Mouse (Mus musculus): ENCODE data around the gene Mdn1. TPM values are rescaled to one million over a fixed set of nuclear protein-coding genes. Genes with fewer than 3 reads are reported as not detected.

Mdn1 gene
- polyA plus RNA-seq, 1 experiment from 2014 or later = 15.3 TPM

- in situ Hi-C loops (cut with MboI; ENCODE audit: low pct_unique_long_range_greater_than_20kb) = loop anchor here (10.0 kb wide), 2 partner anchors 235 to 345 kb away; no protein-coding TSS in a partner anchor
- DNase-seq (ENCODE audit: low read depth, low spot score) (no peak), ATAC-seq (no peak)
- no peak for TF ChIP-seq CTCF (IDR thresholded peaks at IDR 0.05)
- ChIA-PET CTCF (no interaction called here), POLR2A (no interaction called here)
- H3K27me3 ChIP-seq = no peaks in the 10 kb centered on the region
Measured at GRCm38 (mm10) chr4:32779996-32780395, 123.1 kb downstream of the Mdn1 start.

DNA sequence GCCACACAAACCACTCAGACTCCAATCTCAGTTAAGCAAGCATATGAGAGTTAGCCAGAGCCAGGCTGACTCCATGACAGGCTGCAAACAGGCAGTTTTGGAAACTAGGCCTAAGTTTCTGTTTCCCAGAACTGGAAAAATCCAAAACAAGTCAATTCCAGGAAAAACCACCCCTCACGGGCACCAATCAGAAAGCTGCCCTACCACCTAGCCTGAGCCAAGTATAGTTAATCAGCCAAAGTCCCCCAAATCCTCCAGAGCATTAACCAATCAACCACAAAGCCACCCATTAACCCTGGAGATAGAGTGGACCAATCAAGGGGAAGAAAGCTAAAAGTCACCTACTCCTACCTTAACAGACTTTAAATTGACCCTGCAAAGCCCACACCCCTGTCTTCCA is 130.2 kb downstream of the Mdn1 start:
- CTCF ChIA-PET = no interaction called here
- POLR2A ChIA-PET = no interaction called here
- TF ChIP-seq CTCF (IDR thresholded peaks at IDR 0.05) = no peak

DNA sequence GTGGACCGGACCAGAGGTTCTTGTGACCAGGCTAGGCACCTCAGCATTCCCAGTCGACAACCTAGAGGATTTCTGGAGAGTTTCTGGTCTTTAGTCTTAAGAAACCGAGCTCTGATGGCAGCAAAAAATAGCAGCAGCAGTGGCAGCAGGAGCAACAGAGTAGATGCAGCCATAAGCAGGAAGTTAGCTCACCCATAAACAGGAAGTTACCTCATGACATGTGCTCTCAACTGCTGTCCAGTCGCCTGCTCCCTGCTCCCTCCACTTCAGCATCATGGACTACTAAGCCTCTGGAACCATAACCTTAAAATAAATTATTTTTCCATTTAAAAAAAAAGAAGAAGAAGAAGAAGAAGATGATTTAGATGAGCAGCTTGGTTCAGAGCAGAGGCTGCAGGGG is 132.1 kb downstream of the Mdn1 start:
- ChIA-PET POLR2A (no interaction called here), CTCF (interaction anchor here (0.6 to 0.7 kb wide), 2 partner anchors 10 to 23 kb away, joined by 3 read pairs; no protein-coding TSS in a partner anchor)
- in situ Hi-C loops (cut with MboI; ENCODE audit: low pct_unique_long_range_greater_than_20kb) = no loop called here
- ATAC-seq = no peak
- DNase-seq (ENCODE audit: low read depth, low spot score) = no peak
- no peaks in the 10 kb centered on the region for H3K27me3 ChIP-seq
- TF ChIP-seq CTCF (IDR thresholded peaks at IDR 0.05) = no peak

More for the DNA sequence above, 130.2 kb downstream of the Mdn1 start:
- in situ Hi-C loops (cut with MboI; ENCODE audit: low pct_unique_long_range_greater_than_20kb) = no loop called here
- DNase-seq (ENCODE audit: low read depth, low spot score) (no peak), ATAC-seq (no peak)
- H3K27me3 ChIP-seq = no peaks in the 10 kb centered on the region

DNA sequence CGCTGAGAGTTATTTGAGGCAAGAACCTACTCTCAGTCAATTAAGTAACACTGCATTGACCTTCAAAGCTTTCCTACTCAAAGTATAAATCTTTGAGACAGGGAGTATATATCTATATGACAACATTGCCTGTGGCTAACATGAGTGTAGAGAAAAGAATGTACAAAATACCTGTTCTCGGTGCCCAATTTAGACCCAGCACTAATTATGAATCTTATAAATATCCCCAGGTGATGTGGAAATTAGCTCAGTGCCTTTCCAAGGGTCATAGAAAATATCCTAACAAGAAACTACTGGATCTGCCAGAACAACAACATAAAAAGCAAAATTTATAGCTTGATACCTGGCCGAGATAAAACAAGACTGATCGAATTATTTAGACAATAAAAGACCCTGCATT is 142.1 kb downstream of the Mdn1 start:
- DNase-seq (ENCODE audit: low read depth, low spot score) (no peak), ATAC-seq (no peak)
- ChIA-PET CTCF (interaction anchor here (1.6 kb wide), 1 partner anchor 10 kb away, joined by 3 read pairs; no protein-coding TSS in a partner anchor), POLR2A (no interaction called here)
- no peaks in the 10 kb centered on the region for H3K27me3 ChIP-seq
- in situ Hi-C loops (cut with MboI; ENCODE audit: low pct_unique_long_range_greater_than_20kb) = no loop called here
- TF ChIP-seq CTCF (IDR thresholded peaks at IDR 0.05) = no peak

DNA sequence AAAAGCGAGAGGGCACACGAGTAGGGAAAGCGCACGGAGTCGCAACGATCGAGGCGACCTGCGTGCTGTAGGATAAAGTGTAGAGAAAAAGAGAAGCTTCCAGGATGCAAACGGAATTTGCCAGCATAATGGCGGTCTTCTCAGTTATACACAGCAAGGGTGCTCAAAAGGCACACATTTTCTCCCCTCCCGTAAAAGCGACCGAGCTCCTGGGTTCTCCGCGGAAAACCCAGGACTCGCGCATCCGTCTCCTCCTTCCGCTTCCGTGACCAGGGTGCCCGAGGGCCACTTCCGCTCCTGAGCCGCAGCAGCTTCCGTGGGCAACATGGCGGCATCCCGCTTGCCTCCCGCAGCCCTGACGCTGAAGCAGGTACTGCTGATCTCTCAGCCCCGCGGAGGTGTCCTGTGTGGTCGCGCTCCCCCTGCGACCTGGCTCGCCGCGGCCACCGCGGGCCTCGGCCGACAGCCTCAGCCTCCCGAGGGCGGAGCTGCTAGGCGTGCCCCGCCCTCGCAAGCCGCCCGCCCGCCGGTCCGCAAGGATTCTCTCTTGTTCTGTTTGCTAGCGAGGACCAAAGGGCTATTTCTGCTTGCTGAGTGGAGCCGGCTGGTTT is 143.2 kb downstream of the Mdn1 start, which contains the start of gene Lyrm2:
Lyrm2 (plus strand) TSS at position 288 of the 611 bp plus-strand sequence.
- DNase-seq (ENCODE audit: low read depth, low spot score) = no peak
- CTCF ChIA-PET = interaction anchor here (1.6 kb wide), 1 partner anchor 11 kb away, joined by 3 read pairs; no protein-coding TSS in a partner anchor
- no peaks in the 10 kb centered on the region for H3K27me3 ChIP-seq
- in situ Hi-C loops (cut with MboI; ENCODE audit: low pct_unique_long_range_greater_than_20kb) = no loop called here
- POLR2A ChIA-PET = no interaction called here
- TF ChIP-seq CTCF (IDR thresholded peaks at IDR 0.05) = no peak
- peak; percentile 39 for ATAC-seq

DNA sequence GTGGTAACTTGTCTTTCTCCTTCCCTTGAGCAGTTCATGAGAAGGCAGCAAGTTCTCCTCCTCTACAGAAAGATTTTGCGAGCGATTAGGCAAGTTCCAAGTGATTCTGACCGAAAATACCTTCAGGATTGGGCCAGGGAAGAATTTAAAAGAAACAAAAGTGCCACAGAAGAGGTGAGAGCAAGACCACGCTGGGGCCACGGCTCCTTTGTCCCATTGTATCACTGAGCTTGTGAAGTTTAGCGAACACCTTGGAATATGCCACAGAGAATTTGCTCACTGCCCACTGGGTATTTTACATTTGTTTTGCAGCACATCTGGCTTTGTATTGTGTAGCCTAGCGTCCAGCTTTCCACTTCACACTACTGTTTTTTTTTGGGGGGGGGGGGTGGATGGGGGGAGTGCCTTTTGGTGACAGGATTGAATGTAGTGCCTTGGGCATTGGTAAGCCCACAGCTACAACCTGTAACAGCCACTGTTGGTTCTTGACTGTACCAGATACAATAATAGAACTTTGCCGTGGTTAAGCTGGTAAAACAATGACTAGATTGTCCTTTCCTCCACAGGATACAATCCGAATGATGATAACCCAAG is 143.8 kb downstream of the Mdn1 start:
- DNase-seq (ENCODE audit: low read depth, low spot score) = no peak
- no peaks in the 10 kb centered on the region for H3K27me3 ChIP-seq
- POLR2A ChIA-PET = no interaction called here
- peak; percentile 35 for ATAC-seq
- CTCF ChIA-PET = no interaction called here
- TF ChIP-seq CTCF (IDR thresholded peaks at IDR 0.05) = no peak
- in situ Hi-C loops (cut with MboI; ENCODE audit: low pct_unique_long_range_greater_than_20kb) = no loop called here

- CTCF ChIA-PET = no interaction called here
- H3K27me3 ChIP-seq = no peaks in the 10 kb centered on the region
- POLR2A ChIA-PET = no interaction called here
- DNase-seq (ENCODE audit: low read depth, low spot score) (no peak), ATAC-seq (no peak)
- in situ Hi-C loops (cut with MboI; ENCODE audit: low pct_unique_long_range_greater_than_20kb) = no loop called here
- TF ChIP-seq CTCF (IDR thresholded peaks at IDR 0.05) = no peak
Measured at GRCm38 (mm10) chr4:32817478-32817877, 160.6 kb downstream of the Mdn1 start.

GRCm38 (mm10) chr4:32820676-32821075 is 163.8 kb downstream of the Mdn1 start:
- DNase-seq (ENCODE audit: low read depth, low spot score) (no peak), ATAC-seq (no peak)
- in situ Hi-C loops (cut with MboI; ENCODE audit: low pct_unique_long_range_greater_than_20kb) = no loop called here
- H3K27me3 ChIP-seq = no peaks in the 10 kb centered on the region
- ChIA-PET POLR2A (no interaction called here), CTCF (no interaction called here)
- no peak for TF ChIP-seq CTCF (IDR thresholded peaks at IDR 0.05)

DNA sequence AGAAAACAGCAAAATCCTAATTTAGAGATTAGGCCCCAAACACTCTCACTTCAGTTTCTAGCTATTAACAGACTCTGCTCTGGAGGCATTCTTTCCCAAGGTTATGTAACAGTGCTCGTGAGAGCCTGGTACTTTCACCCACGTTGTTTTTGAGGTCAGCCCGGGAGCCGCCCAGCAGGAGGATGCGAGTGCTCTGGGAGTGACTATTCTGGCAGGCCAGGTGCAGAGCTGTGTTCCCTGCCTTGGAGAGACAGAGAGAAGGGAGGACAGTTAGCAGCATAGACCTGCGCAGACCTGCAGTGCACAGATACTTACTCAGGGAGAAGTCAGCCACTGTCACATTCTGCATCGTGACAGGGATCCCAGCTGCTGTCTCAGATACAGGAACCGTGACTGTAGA is 167.3 kb downstream of the Mdn1 start:
- ChIA-PET POLR2A (no interaction called here), CTCF (no interaction called here)
- H3K27me3 ChIP-seq = no peaks in the 10 kb centered on the region
- in situ Hi-C loops (cut with MboI; ENCODE audit: low pct_unique_long_range_greater_than_20kb) = no loop called here
- no peak for TF ChIP-seq CTCF (IDR thresholded peaks at IDR 0.05)
- ATAC-seq (no peak), DNase-seq (ENCODE audit: low read depth, low spot score) (no peak)

Other genes with a start within 250 kb of the Mdn1 start
- gene Gja10, start 54.4 kb upstream of the Mdn1 start, polyA plus RNA-seq (2021) = not detected
- gene Casp8ap2, start 41.7 kb upstream of the Mdn1 start, polyA plus RNA-seq (2021) = 7.8 TPM
- 10.0 TPM for gene Lyrm2, start 143.1 kb downstream of the Mdn1 start, polyA plus RNA-seq (2021)